Mouse (Mus musculus) MEL (cell line): ENCODE data around the gene Gm14685. TPM values are rescaled to one million over a fixed set of nuclear protein-coding genes. Genes with fewer than 3 reads are reported as not detected.
"Not testable (repeated sequence)": the region's sequence is repeated elsewhere in the genome, so short reads cannot be mapped to it uniquely, and the experiment has no call there.

Source experiments
- DNase-seq: peaks from one replicate; pipeline ENCODE4 v3.0.0; 2011; ENCODE audit warnings: low read depth, low spot score
- H3K27ac ChIP-seq: 2 replicates; pipeline ENCODE4 v1.5.1; 2012; ENCODE audit warnings: low read depth, mild to moderate bottlenecking, control low read depth, low read length, moderate library complexity; ENCODE audit not compliant: control insufficient read depth
- H3K27me3 ChIP-seq, 2 experiments: fragments of 150-350 bp in 1 of 2; sonication (generic) in 1 of 2; 2 replicates each; pipeline ENCODE4 v1.6.1; 2012; ENCODE audit warnings: low read length in 2 of 2, mild to moderate bottlenecking in 2 of 2, improper control_type of control experiment in 1 of 2, moderate library complexity in 1 of 2; ENCODE audit not compliant: insufficient read depth in 2 of 2, control insufficient read depth in 1 of 2
- H3K36me3 ChIP-seq, 2 experiments: 2 replicates each; pipeline ENCODE4 v1.6.1; 2012 to 2014; ENCODE audit warnings: low read length in 2 of 2, improper control_type of control experiment in 1 of 2, inconsistent platforms in 1 of 2, mild to moderate bottlenecking in 1 of 2; ENCODE audit not compliant: insufficient read depth in 2 of 2, control insufficient read depth in 1 of 2
- H3K4me1 ChIP-seq, 2 experiments: fragments of 150-350 bp in 1 of 2; sonication (generic) in 1 of 2; 2 replicates each; pipeline ENCODE4 v1.6.1; 2012; ENCODE audit warnings: low read length in 2 of 2, improper control_type of control experiment in 1 of 2, mild to moderate bottlenecking in 1 of 2; ENCODE audit not compliant: insufficient read depth in 2 of 2, control insufficient read depth in 1 of 2
- H3K4me3 ChIP-seq, 2 experiments: fragments of 150-350 bp in 1 of 2; sonication (generic) in 1 of 2; 2 replicates each; pipeline ENCODE4 v1.5.1; 2012; ENCODE audit warnings: low read depth in 2 of 2, low read length in 2 of 2, mild to moderate bottlenecking in 2 of 2, moderate library complexity in 2 of 2, control low read depth in 1 of 2, improper control_type of control experiment in 1 of 2; ENCODE audit not compliant: control insufficient read depth in 1 of 2, insufficient read depth in 1 of 2
- H3K79me2 ChIP-seq: 2 replicates; pipeline ENCODE4 v1.6.1; 2012; ENCODE audit warnings: mild to moderate bottlenecking, low read length, moderate library complexity; ENCODE audit not compliant: control insufficient read depth, poor library complexity, insufficient read depth
- H3K9ac ChIP-seq: 2 replicates; pipeline ENCODE4 v1.6.1; 2012; ENCODE audit warnings: low read depth, mild to moderate bottlenecking, control low read depth, low read length, moderate library complexity; ENCODE audit not compliant: control insufficient read depth, poor library complexity, severe bottlenecking
- H3K9me3 ChIP-seq: fragments of 150-350 bp; sonication (generic); replicated peaks from 2 replicates; pipeline ENCODE4 v1.6.1; 2012; ENCODE audit warnings: mild to moderate bottlenecking, low read length, improper control_type of control experiment, moderate library complexity; ENCODE audit not compliant: insufficient read depth
- polyA plus RNA-seq, 2 experiments: library from polyadenylated mRNA; stranded (reverse) in 1 of 2; unstranded in 1 of 2; fragments of >175 nt in 1 of 2; fragments of >200 nt in 1 of 2; gene quantifications; 2 replicates each; pipeline versions ENCODE4 v1.2.1 to v1.2.4; 2012; ENCODE audit warnings: low replicate concordance in 2 of 2, low read depth in 1 of 2; ENCODE audit not compliant: insufficient read length in 2 of 2, insufficient read depth in 1 of 2, missing spikeins in 1 of 2
- total RNA-seq: library from RNA; depleted of rRNA; stranded (reverse); fragments of 300-350 nt; gene quantifications from 2 replicates; pipeline ENCODE4 v1.2.3, GENCODE M21; 2012; rRNA removed

Gm14685 gene
- total and polyA plus RNA-seq, 3 experiments, result not detected

GRCm38 (mm10) chrX:73148496-73148895 is 31.6 kb downstream of the Gm14685 start, which contains the start of gene Xlr5b:
TSS of gene Xlr5b (plus strand) at chrX:73148796.
- H3K36me3 ChIP-seq, H3K9ac ChIP-seq, H3K4me3 ChIP-seq, H3K27ac ChIP-seq, H3K4me1 ChIP-seq, H3K27me3 ChIP-seq, H3K79me2 ChIP-seq, H3K9me3 ChIP-seq, DNase-seq: not testable (repeated sequence)

GRCm38 (mm10) chrX:73149350-73149749 is 32.5 kb downstream of the Gm14685 start, which contains the start of gene DXBay18:
TSS of gene DXBay18 (minus strand) at chrX:73149450.
- not testable (repeated sequence) for H3K4me1 ChIP-seq, DNase-seq, H3K9ac ChIP-seq, H3K36me3 ChIP-seq, H3K27me3 ChIP-seq, H3K27ac ChIP-seq, H3K9me3 ChIP-seq, H3K4me3 ChIP-seq, H3K79me2 ChIP-seq

GRCm38 (mm10) chrX:73176889-73177288 is 60.0 kb downstream of the Gm14685 start, which contains the start of gene Spin2d:
TSS of gene Spin2d (minus strand) at chrX:73176989.
- not testable (repeated sequence) for H3K9me3 ChIP-seq, H3K79me2 ChIP-seq, H3K9ac ChIP-seq, H3K36me3 ChIP-seq, H3K4me1 ChIP-seq, H3K27me3 ChIP-seq, DNase-seq, H3K27ac ChIP-seq, H3K4me3 ChIP-seq

Other genes starting within 250 kb of the Gm14685 start
- 30.4 and 33.5 TPM in 2 replicates for gene Cetn2, start 198.6 kb upstream of the Gm14685 start, total RNA-seq
- 10 to 100 TPM in 1 of 2 experiments, not detected in 1; 35.3 TPM for gene Cetn2, start 198.6 kb upstream of the Gm14685 start, polyA plus RNA-seq
- gene Nsdhl, start 198.5 kb upstream of the Gm14685 start, total RNA-seq, result 17.9 and 19.4 TPM in 2 replicates
- gene Nsdhl, start 198.5 kb upstream of the Gm14685 start, polyA plus RNA-seq, result 10 to 100 TPM in 1 of 2 experiments, not detected in 1; 23.1 TPM
- gene Zfp185, start 129.7 kb upstream of the Gm14685 start, total RNA-seq, result not detected in 2 replicates
- gene Zfp185, start 129.7 kb upstream of the Gm14685 start, polyA plus RNA-seq, result under 1 TPM in 1 of 2 experiments, not detected in 1; 0.14 TPM
- gene Pnma5, start 79.9 kb upstream of the Gm14685 start, total RNA-seq, result 0.08 and 0.10 TPM in 2 replicates
- under 1 TPM in 1 of 2 experiments, not detected in 1; 0.11 TPM for gene Pnma5, start 79.9 kb upstream of the Gm14685 start, polyA plus RNA-seq
- gene Pnma3, start 52.3 kb upstream of the Gm14685 start, total RNA-seq, result not detected in 2 replicates
- gene Pnma3, start 52.3 kb upstream of the Gm14685 start, polyA plus RNA-seq, result not detected
- gene Xlr4a, start 34.6 kb upstream of the Gm14685 start, total RNA-seq, result 0.19 TPM in 1 of 2 replicates, not detected in the other
- under 1 TPM in 1 of 2 experiments, not detected in 1; 0.29 TPM for gene Xlr4a, start 34.6 kb upstream of the Gm14685 start, polyA plus RNA-seq
- gene Xlr3a, start 20.0 kb upstream of the Gm14685 start, total RNA-seq, result 76.4 and 94.5 TPM in 2 replicates
- 100 to 1,000 TPM in 1 of 2 experiments, not detected in 1; 161 TPM for gene Xlr3a, start 20.0 kb upstream of the Gm14685 start, polyA plus RNA-seq
- gene Xlr5b, start 31.7 kb downstream of the Gm14685 start, total RNA-seq, result not detected in 2 replicates
- not detected for gene Xlr5b, start 31.7 kb downstream of the Gm14685 start, polyA plus RNA-seq
- gene DXBay18, start 32.4 kb downstream of the Gm14685 start, total RNA-seq, result not detected in 2 replicates
- gene DXBay18, start 32.4 kb downstream of the Gm14685 start, polyA plus RNA-seq, result not detected
- not detected in 2 replicates for gene Spin2d, start 59.9 kb downstream of the Gm14685 start, total RNA-seq
- gene Spin2d, start 59.9 kb downstream of the Gm14685 start, polyA plus RNA-seq, result not detected
- 22.4 and 23.8 TPM in 2 replicates for gene Xlr3b, start 75.2 kb downstream of the Gm14685 start, total RNA-seq
- gene Xlr3b, start 75.2 kb downstream of the Gm14685 start, polyA plus RNA-seq, result 10 to 100 TPM in 1 of 2 experiments, not detected in 1; 16.5 TPM
- 37.4 and 44.4 TPM in 2 replicates for gene Xlr4b, start 97.3 kb downstream of the Gm14685 start, total RNA-seq
- 10 to 100 TPM in 1 of 2 experiments, not detected in 1; 43.2 TPM for gene Xlr4b, start 97.3 kb downstream of the Gm14685 start, polyA plus RNA-seq
- gene F8a, start 111.2 kb downstream of the Gm14685 start, total RNA-seq, result 3.3 and 3.4 TPM in 2 replicates
- gene F8a, start 111.2 kb downstream of the Gm14685 start, polyA plus RNA-seq, result 1 to 10 TPM in 1 of 2 experiments, not detected in 1; 6.0 TPM
- 12.8 and 18.6 TPM in 2 replicates for gene Xlr4c, start 126.1 kb downstream of the Gm14685 start, total RNA-seq
- 10 to 100 TPM in 1 of 2 experiments, not detected in 1; 37.4 TPM for gene Xlr4c, start 126.1 kb downstream of the Gm14685 start, polyA plus RNA-seq
- 68.4 and 78.0 TPM in 2 replicates for gene Xlr3c, start 148.3 kb downstream of the Gm14685 start, total RNA-seq
- gene Xlr3c, start 148.3 kb downstream of the Gm14685 start, polyA plus RNA-seq, result 100 to 1,000 TPM in 1 of 2 experiments, 10 to 100 TPM in 1; 73.5 to 162 TPM
- not detected in 2 replicates for gene Xlr5a, start 175.9 kb downstream of the Gm14685 start, total RNA-seq
- not detected for gene Xlr5a, start 175.9 kb downstream of the Gm14685 start, polyA plus RNA-seq
- gene Xlr5c, start 175.9 kb downstream of the Gm14685 start, total RNA-seq, result not detected in 2 replicates
- gene Xlr5c, start 175.9 kb downstream of the Gm14685 start, polyA plus RNA-seq, result not detected
- gene Gm45015, start 219.8 kb downstream of the Gm14685 start, total RNA-seq, result not detected in 2 replicates
- gene Gm45015, start 219.8 kb downstream of the Gm14685 start, polyA plus RNA-seq, result not detected
- 4.5 and 4.8 TPM in 2 replicates for gene Zfp275, start 225.6 kb downstream of the Gm14685 start, total RNA-seq
- gene Zfp275, start 225.6 kb downstream of the Gm14685 start, polyA plus RNA-seq, result 1 to 10 TPM in 1 of 2 experiments, not detected in 1; 5.9 TPM